Mouse (Mus musculus) frontal cortex, postnatal 36 days (tissue): ENCODE results near the gene Uxs1.

Experiments
- DNase-seq, 2 experiments: peaks; one replicate each; pipeline ENCODE4 v3.0.0; 2022; ENCODE audit warnings: low spot score in 2 of 2

Gene Uxs1

DNA sequence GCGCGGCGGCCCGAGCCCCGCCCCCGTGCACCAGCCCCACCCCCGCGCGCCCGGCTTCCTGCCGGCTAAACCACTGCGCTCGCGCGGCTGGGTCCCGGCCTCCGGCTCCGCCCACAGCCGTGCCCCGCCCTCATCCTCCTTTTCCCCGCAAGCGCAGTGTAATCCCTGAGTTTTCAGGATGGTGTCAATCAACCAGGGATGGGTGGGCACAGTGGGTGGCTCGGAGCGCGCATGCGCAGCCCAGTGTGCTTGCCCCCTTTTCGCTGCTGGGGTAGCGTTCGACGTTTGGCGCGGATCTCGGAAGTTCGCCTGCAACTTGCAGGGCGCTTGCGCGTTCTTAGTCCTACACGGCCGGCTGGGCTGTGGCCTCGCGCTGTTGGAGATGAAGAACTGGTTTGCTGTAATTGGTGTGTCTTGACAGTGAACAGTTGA is at the start of gene Uxs1:
TSS of gene Uxs1 (minus strand) at position 38 of the 432 bp plus-strand sequence.
- DNase-seq = peak; percentile 98 to 99

DNA sequence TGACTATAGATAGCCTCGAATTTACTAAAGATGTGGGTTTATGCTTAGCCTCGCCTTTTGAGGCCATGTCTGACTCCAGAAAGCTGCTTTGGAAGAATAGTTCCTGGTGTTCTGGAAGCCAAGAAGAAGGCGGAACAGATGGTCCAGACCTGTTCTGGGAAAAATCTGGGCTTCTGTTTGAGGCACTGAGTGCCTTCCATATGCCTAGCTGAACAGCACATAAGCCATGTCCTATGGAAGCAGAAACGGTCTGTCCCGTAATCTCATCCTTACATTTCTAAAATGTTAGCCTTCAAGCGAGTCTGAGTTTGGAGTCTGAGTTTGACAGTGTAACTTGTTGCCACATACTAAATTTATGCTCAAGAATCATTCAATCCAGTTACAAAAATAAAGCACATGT is 49.6 kb upstream of the Uxs1 start:
- peak; percentile 43 to 82 for DNase-seq

GRCm38 (mm10) chr1:43871116-43871515 is 43.5 kb upstream of the Uxs1 start:
- peak in 1 of 2 experiments; percentile 30 for DNase-seq

GRCm38 (mm10) chr1:43868510-43868909 is 40.9 kb upstream of the Uxs1 start:
- DNase-seq = no peak

DNA sequence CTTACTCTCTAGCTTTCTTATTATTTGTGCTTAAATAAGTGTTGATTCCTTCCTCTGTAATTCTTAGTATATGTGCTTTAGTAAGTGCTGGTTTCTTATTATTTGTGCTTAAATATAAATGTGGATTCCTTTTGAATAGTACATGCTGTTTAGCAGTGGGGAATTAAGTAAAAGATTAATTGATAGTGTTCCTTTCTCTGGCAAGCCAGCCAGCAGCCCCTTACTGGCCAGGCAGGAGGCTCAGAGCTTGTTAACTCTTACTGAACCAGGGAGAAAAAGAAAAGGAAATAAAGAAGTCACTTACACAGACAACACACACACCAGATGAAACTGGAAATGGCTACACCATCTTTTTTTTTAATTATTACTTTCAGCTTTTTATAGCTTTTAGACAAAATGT is 37.2 kb upstream of the Uxs1 start:
- DNase-seq = no peak

- DNase-seq = no peak
Measured at GRCm38 (mm10) chr1:43862614-43863013, 35.0 kb upstream of the Uxs1 start.

GRCm38 (mm10) chr1:43858988-43859387 is 31.4 kb upstream of the Uxs1 start:
- no peak for DNase-seq

GRCm38 (mm10) chr1:43857656-43858055 is 30.1 kb upstream of the Uxs1 start:
- no peak for DNase-seq

DNA sequence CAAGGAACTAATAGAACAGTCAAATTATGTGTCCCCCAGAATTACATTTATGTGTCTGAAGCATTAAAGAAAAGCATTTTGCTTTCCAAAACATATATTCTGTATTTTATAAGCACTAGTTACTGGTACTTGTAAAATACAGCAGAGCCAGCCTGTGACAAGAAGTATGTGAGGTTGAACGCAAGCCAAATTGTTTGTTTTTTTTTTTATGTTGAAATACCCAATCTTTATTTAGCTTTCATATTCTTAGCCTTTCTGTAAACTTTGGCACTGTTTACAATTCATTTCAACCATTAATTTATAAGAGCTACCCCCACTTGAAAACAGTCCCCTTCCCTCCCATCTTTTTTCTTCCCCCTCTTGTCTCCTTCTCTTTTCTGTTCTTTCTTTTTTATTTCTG is 28.0 kb upstream of the Uxs1 start:
- DNase-seq = no peak

DNA sequence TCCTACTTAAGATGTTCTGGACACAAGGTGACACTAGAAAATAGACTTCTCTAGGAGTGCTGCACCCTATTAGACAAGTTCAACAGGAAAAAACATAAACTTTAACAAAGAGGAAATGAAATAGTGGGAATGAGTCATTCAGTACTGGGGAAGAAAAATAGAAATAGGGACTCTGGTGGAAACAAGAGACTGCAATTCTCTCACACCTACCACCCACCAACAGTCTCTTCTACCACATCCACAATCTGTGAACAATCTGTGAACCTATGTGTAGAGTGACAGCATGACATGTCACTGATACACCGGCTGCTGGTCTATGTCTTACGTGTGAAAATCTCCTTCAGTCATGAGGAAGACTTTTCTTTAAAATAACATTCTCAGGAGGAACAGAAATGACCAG is 15.8 kb upstream of the Uxs1 start:
- no peak for DNase-seq

GRCm38 (mm10) chr1:43837236-43837635 is 9.6 kb upstream of the Uxs1 start:
- no peak for DNase-seq

- no peak for DNase-seq
Measured at GRCm38 (mm10) chr1:43830096-43830495, 2.5 kb upstream of the Uxs1 start.

GRCm38 (mm10) chr1:43827002-43827762 is 418 bp downstream of the Uxs1 start:
- DNase-seq = peak; percentile 33 to 37

- no peak for DNase-seq
Measured at GRCm38 (mm10) chr1:43826628-43827001, 985 bp downstream of the Uxs1 start.

- no peak for DNase-seq
Measured at GRCm38 (mm10) chr1:43823406-43823805, 4.2 kb downstream of the Uxs1 start.

DNA sequence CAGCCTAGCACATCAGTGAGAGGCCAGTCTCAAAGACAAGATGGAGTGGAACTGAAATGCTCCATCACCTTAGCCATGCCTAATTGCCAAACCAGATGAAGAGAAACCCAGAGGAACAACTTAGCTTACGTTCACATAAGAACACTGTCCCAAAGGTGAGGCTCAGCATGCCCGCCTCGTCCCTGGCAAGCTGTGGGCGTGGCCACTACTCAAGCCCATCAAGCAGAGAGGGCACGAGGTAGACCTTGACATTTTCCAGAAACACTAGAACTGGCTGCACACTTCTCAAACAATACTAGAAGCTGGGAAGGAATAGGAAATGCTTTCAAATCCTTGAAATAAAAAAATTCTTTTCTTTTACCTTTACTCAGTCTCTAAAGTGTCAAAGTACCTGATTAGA is 5.0 kb downstream of the Uxs1 start:
- DNase-seq = no peak

DNA sequence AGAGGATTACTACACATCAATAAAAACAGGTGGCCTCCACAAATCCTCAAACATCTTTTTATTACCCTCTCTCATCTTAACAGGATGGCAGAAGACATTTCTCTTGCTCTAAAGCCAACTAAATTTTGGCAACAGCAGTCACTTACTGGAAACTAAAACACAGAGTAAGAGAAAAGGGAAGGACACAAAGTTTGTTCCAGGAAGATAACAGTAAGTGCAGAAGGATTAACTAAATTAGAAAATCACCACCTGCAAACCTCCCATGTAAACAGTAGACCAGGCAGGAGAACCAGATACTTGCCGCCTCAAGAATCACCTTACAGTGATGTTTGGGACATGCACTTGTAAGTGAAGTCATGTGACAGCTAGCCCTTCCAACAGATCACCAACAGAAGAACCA is 5.8 kb downstream of the Uxs1 start:
- DNase-seq = no peak

DNA sequence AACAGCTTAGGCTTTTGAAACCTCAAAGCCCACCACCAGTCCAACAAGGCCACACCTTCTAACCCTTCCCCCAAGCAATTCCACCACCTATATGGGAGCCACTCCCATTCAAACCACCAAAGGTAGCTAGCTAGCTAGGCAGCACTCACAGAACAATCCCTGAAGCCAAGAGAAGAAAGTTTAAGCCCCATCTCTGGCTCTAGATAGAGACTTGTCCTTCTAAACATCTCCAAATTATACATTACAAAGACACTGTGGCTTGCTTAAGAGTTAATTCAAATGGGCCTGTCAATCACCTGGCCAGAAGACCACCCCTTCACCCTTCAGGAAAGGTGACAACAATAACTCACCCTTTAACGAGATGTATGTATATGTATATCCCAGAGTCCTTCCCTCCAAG is 7.0 kb downstream of the Uxs1 start:
- no peak for DNase-seq

DNA sequence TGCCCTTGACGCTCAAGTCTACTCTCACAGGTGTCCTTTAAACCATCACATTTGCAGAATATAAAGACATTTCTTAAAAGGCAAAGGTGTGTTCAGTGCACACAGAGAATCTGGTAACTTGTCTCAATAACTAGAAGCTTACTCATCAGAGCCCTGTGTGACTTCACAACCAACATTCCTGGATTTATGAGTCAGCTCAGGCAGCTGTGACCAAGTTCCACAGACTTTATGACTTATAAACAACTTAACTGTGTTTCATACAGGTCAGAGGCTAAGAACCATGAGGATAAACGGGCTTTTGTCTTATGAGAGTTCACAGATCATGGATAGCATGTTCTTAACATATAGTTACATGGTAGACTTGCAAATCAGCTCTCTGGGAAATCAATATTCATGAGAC is 8.5 kb downstream of the Uxs1 start:
- no peak for DNase-seq

DNA sequence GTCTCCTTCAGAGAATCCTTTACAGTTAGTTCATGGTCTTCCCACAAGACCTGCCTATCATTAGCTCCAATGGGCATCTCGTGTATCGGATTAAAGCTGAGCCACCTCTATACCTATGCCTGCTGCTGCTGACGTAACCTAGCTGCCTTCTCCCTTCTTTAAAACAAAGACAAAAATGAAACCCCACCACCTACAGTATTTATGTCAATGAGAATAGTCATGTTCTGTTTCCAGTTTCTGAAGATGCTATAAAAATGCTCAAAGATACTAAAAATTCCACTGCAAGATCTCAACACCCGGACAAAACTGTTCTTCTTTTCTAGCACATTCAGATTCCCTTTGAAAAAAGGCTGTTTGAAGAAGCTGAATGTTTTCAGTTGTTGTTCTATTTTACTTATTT is 9.2 kb downstream of the Uxs1 start:
- DNase-seq = peak in 1 of 2 experiments; percentile 42

- DNase-seq = no peak
Measured at GRCm38 (mm10) chr1:43811764-43812163, 15.8 kb downstream of the Uxs1 start.

DNA sequence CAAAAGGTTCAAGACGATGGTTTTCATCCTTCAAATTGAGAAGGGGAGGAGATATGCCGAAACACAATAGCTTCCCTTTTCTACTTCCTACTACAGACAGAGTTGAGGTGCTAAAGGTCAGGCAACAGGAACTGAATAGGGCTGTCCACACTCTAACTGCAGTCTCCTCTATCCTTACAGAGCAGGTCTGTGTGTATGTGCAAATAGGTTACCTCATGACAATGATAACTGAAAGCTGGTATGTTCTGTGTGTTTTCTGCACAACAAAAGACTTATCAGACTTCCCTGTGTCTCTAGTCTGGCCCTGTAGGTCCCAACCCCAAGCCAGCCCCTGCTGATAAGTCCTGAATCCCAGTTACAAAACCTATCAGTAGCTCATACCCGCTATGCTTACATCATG is 16.5 kb downstream of the Uxs1 start:
- DNase-seq = no peak

DNA sequence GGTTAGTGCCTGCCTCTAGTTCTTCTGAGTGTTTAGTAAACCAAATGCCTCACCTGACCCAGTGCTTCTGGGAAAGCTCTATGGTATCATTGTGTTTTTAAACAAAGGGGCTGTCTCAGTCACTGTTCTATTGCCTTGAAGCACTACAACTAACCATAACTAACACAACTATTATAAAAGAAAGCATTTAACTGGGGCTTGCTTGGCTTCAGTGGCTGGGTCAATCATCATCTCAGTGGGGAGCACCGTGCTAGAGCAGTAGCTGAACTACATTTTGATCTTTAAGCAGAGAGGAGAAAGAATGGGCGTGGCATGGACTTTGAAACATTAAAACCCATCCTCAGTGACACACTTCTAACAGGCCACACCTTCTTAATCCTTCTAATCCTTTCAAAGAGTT is 18.2 kb downstream of the Uxs1 start:
- no peak for DNase-seq

- no peak for DNase-seq
Measured at GRCm38 (mm10) chr1:43803906-43804474, 23.6 kb downstream of the Uxs1 start.
